Mouse (Mus musculus) cerebellum, adult 2 months (tissue): ENCODE measurements at regions not wholly inside any gene's neighbourhood (a gene's known extent, or its start where the extent isn't known, plus 50 kb on each side); places are given as distances from the start of the nearest gene placed in this dataset.
"Not testable (repeated sequence)": the region's sequence is repeated elsewhere in the genome, so short reads cannot be mapped to it uniquely, and the experiment has no call there.

Experiments used
- CTCF ChIP-seq: fragments of 200-500 bp; IDR thresholded peaks from 2 replicates; pipeline ENCODE4 v1.5.1; 2011; ENCODE audit warnings: low read depth, mild to moderate bottlenecking, control low read depth, low read length, moderate library complexity, borderline replicate concordance; ENCODE audit not compliant: insufficient read depth
- POLR2A ChIP-seq: fragments of 200-500 bp; IDR thresholded peaks from 2 replicates; pipeline ENCODE4 v1.6.1; 2011; ENCODE audit warnings: low read length, control low read depth, borderline replicate concordance; ENCODE audit not compliant: insufficient read depth

DNA sequence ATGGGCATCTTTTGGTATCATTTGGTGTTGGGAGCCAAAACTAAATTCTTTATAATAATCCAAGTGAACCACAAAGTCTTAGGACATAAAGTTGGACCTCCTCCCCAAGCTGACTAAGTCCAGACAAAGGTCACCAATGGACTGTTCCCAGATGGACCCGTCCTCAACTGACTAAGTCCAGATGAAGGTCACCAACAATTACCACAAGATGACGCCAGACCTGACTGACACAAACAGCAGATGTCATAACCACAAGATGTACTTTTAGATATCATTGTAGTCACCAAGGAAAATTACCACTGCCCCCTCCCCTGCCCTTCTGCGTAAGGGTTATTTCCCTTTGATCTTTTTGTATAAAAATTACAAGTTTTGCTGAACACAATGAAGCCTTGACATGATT, 409.1 kb downstream of the Trib2 start:
- TF ChIP-seq CTCF, POLR2A: not testable (repeated sequence)
